Mouse (Mus musculus) heart, embryonic 10.5 days (tissue): Measurements from ENCODE around the gene Dio1. TPM values are rescaled to one million over a fixed set of nuclear protein-coding genes. Genes with fewer than 3 reads are reported as not detected.
A peak's percentile ranks its signal among the peaks of the same experiment; 100 is the strongest.

Experiments used
- DNase-seq: peaks from one replicate; pipeline ENCODE4 v3.0.0-alpha.2; 2017; ENCODE audit warnings: low spot score
- H3K27ac ChIP-seq: fragments of 300-500 bp; sonication (generic); 2 replicates; pipeline ENCODE4 v1.5.1; 2016; ENCODE audit warnings: mild to moderate bottlenecking
- H3K27me3 ChIP-seq: fragments of 300-500 bp; sonication (generic); 2 replicates; pipeline ENCODE4 v1.6.1; 2016; ENCODE audit warnings: mild to moderate bottlenecking; ENCODE audit not compliant: poor library complexity, insufficient read depth, severe bottlenecking
- H3K36me3 ChIP-seq: fragments of 300-500 bp; sonication (generic); 2 replicates; pipeline ENCODE4 v1.6.1; 2016; ENCODE audit warnings: mild to moderate bottlenecking, moderate library complexity
- H3K4me1 ChIP-seq: fragments of 300-500 bp; sonication (generic); 2 replicates; pipeline ENCODE4 v1.6.1; 2016; ENCODE audit warnings: mild to moderate bottlenecking
- H3K4me3 ChIP-seq: fragments of 300-500 bp; sonication (generic); 2 replicates; pipeline ENCODE4 v1.5.1; 2016; ENCODE audit warnings: mild to moderate bottlenecking, moderate library complexity
- H3K9me3 ChIP-seq: fragments of 300-500 bp; sonication (generic); 2 replicates; pipeline ENCODE4 v1.6.1; 2016; ENCODE audit warnings: mild to moderate bottlenecking, moderate library complexity
- WGBS: fragments of 180-500 bp; shearing (Covaris S2); methylation state at CpG from one replicate; pipeline ENCODE4 v1.1.7; 2016; 5-methylcytosine and 5-hydroxymethylcytosine counted together
- polyA plus RNA-seq: library from polyadenylated mRNA; unstranded; fragments of >200 nt; fragmentation: Nextera tagmentation; extraction: Ambion mirVana; gene quantifications from 2 replicates; pipeline ENCODE4 v1.2.1, GENCODE M21; 2016

The Dio1 gene
- polyA plus RNA-seq, 1 experiment from 2014 or later, result not detected

DNA sequence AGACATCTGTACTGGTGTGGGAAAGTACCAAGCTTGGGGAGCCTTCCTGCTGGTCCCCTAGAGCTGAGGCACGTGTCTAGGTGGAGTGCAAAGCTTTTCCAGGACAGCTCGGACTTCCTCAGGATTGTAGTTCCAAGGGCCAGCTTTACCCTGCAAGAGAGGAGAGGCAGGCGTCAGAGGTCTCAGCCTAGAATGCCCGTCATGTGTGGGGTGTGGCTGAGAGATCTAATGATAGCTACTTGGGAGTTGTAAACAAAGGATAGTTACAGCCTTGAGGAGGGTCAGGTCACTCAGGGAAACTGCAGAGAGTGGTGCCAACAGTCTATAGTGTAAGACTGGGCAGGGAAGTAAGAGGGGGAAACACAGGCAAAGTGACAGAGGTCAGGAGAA lies 14.7 kb downstream of the Dio1 start:
- 0 out of 2 replicates have a peak overlapping the region, but pooled peaks have one; percentile 11 for H3K27ac ChIP-seq
- no peaks in the 10 kb centered on the region for H3K27me3 ChIP-seq
- no peaks in the 10 kb centered on the region for H3K9me3 ChIP-seq
- no peak overlapping the region for H3K4me3 ChIP-seq
- peaks cover 8% of the 10 kb centered on the region for H3K4me1 ChIP-seq
- H3K36me3 ChIP-seq, result no peaks in the 10 kb centered on the region
- 31% methylated on average over 4 of the region's 4 CpGs for WGBS
- DNase-seq, result no peak

DNA sequence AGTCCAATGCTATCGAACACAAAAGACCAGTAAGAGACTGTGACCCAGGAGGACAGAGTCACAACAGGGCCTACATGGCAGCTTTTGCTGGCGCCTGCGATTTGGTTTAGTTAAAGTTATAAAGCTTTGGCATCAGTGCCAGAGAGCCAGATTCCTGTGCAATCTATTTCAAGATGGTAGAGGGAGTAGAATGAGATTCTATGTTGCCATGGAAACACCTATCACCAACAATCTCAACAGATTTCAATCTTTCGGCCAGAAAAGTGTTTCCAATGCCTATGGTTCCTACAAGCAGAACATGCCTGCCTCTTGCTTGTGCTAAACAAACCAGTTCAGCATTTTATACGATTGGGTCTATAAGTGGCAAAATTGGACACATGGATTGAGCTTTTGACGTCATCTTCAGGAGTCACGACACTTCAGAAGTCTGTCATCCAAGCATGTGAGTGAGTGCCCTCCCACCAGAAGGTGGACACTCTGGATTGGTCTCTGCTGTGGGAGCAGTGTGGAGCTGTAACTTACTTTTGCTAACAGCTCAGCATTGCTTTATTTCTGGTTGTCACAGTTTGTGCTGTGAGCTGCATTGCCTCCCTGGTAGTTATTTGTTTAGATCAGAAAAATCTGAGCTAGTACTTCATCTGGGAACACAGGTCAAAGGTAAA lies 15.2 kb downstream of the Dio1 start:
- WGBS, result 83% methylated on average over 7 of the region's 7 CpGs
- Histone ChIP-seq H3K9me3 (no peaks in the 10 kb centered on the region), H3K27me3 (no peaks in the 10 kb centered on the region), H3K4me1 (peaks cover 8% of the 10 kb centered on the region), H3K4me3 (no peak overlapping the region), H3K27ac (no peak overlapping the region), H3K36me3 (no peaks in the 10 kb centered on the region)
- no peak for DNase-seq

DNA sequence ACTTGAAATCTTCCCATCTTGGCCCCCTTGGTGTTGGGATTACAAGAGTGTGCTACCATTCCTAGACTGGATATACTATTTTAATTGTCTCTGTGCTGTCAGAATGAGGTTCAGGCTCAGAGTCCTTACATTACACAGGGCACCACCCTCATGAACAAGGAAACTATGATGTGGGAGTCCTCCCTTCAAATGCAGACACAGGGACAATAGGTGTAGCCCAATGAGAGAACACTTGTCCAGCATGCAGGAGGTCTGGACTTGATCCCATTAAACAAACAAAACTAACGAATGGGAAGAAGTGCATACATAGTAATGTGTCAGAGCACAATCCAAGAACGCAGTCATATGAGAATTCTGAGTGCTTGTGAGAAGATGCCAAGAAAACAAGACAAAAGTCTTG lies 19.5 kb downstream of the Dio1 start:
- Histone ChIP-seq H3K27ac (no peak overlapping the region), H3K4me1 (peaks cover 7% of the 10 kb centered on the region), H3K27me3 (no peaks in the 10 kb centered on the region), H3K4me3 (no peak overlapping the region), H3K36me3 (no peaks in the 10 kb centered on the region), H3K9me3 (no peaks in the 10 kb centered on the region)
- 80% methylated on average over 2 of the region's 2 CpGs for WGBS
- DNase-seq, result no peak

DNA sequence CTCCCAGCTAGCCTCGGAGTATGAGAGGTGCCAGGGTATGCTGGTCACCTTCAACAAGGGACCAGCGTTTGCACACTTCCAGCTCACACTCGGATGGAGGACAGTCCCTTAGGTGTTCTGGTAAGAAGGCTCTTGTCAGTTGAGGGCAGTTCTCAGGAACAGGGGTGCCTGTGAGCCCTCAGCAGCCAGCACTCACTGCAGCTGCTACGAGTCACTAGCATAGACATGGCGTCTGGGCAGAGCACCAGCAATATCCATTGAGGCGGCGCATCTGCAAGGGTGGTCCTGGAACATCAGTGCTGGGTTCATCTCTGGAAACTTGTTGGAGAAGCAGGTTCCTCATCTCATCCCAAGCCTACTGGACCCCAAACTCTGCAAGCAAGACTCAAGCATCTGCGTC lies 20.6 kb downstream of the Dio1 start:
- WGBS, result 87% methylated on average over 8 of the region's 8 CpGs
- Histone ChIP-seq H3K27me3 (no peaks in the 10 kb centered on the region), H3K27ac (no peak overlapping the region), H3K4me3 (no peak overlapping the region), H3K36me3 (no peaks in the 10 kb centered on the region), H3K4me1 (no peaks in the 10 kb centered on the region), H3K9me3 (no peaks in the 10 kb centered on the region)
- no peak for DNase-seq

DNA sequence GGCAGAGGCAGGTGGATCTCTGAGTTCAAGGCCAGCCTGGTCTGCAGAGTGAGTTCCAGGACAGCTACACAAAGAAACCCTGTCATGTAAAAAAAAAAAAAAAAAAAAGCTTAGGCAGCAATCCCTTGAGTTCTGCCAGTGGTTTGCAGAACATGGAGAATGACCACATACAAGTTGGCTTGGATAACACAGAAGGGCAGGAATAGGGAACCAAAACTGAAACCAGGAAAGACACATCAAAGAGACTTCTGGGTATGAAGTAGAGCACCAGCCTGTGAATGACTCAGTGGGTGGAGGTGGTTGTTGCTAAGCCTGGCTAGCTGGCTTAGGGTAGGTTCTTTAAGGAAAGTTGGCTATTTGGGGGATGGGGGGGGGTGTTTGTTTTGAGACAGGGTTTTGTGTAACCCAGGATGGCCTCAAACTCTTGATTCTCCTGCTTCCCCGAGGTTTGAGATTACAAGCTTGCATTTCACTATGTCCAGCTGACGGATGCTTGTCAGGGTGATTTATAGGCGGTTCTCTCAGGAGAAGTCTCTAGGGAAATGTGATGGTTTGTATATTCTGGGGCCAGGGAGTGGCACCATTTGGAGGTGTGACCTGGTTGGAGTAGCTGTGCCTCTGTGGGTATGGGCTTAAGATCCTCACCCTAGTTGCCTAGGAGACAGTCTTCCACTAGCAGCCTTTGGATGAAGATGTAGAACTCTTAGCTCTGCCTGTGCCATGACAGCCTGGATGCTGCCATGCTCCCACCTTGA lies 21.3 kb downstream of the Dio1 start:
- Histone ChIP-seq H3K27ac (no peak overlapping the region), H3K4me1 (no peaks in the 10 kb centered on the region), H3K36me3 (peaks cover 5% of the 10 kb centered on the region; the same call in 1 of the 2 replicates), H3K4me3 (no peak overlapping the region), H3K27me3 (no peaks in the 10 kb centered on the region), H3K9me3 (no peaks in the 10 kb centered on the region)
- DNase-seq, result no peak
- WGBS, result 74% methylated on average over 3 of the region's 3 CpGs

DNA sequence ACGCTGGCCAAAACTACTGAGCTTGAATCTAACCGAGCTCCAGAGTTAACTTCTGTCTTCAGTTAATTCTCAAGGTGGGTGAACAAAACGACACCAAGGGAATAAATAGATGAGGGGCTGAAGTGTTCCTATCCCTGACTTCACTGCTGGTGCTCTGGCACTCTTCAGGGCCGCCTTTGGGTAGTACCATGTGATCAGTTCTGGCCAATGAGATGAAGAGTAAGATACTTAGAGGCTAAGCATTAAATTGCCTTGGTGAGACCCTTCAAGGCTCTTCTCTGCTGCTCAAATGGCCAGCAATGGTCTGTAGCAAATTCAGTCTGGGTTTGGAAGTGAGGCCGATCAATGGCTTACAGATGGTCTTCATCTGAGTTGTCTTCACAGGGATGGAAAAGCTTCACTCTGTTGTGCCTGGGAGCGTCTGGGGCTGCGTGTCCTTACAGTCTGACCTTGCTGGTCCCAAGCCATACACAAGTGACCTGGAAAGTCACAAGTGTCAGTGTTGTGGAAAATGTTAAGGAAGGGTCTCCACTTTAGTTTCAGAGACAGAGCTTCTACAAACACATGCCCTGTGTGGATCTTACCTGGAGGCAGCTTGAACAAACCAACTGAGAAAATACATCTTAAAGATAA lies 26.0 kb downstream of the Dio1 start:
- DNase-seq, result no peak
- WGBS, result 66% methylated on average over 7 of the region's 7 CpGs
- Histone ChIP-seq H3K9me3 (no peaks in the 10 kb centered on the region), H3K4me1 (peaks cover 8% of the 10 kb centered on the region), H3K4me3 (no peak overlapping the region), H3K36me3 (peaks cover 13% of the 10 kb centered on the region), H3K27ac (no peak overlapping the region), H3K27me3 (no peaks in the 10 kb centered on the region)

DNA sequence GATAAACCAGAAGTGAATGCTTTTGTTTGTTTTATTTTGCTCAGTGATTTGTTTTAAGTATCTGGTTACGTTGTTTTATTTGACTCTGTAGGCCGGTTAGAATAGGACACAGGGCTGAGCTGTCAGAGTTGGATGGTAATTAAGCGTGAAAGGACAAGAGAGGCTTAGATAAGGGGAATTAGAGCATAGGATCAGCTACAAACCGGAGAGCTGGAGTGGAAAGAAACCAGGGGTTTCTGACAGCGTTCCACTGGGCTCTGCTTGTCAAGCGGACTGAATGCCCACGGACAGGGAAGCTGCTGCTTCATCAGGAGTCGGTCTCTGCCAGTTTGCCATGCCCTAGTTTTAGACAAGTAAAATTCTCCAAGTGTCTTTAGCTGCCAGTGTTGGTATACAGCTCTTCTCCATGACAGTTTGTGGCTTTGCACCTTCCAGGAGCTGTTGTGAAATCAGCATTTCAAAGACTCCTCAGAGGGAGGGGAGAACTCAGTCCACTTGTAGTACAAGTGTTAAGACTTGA lies 28.7 kb downstream of the Dio1 start:
- Histone ChIP-seq H3K27ac (no peak overlapping the region), H3K27me3 (no peaks in the 10 kb centered on the region), H3K4me1 (peaks cover 8% of the 10 kb centered on the region), H3K36me3 (peaks cover 13% of the 10 kb centered on the region), H3K9me3 (no peaks in the 10 kb centered on the region), H3K4me3 (no peak overlapping the region)
- DNase-seq, result no peak
- WGBS, result 14% methylated on average over 8 of the region's 8 CpGs

DNA sequence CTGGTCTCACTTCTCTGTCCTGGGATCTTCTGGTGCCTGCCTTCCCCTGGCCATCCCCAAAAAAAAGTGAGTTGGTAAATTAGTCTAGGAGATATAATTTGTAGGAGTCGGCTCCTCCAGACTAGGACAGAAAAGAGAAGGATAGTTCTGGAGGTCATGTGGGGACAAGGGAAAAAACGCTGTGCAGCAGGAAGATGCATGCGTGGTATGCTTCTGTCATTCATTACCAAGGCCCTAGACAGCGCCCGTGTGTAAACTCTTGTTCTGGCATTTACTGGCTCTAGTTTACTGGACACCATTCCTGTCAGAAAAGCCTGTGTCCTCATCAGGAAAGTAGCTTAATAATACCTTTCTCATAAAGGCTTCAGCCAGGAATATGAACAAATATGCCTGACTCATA lies 32.5 kb downstream of the Dio1 start:
- Histone ChIP-seq H3K9me3 (no peaks in the 10 kb centered on the region), H3K4me3 (no peak overlapping the region), H3K27me3 (no peaks in the 10 kb centered on the region), H3K36me3 (peaks cover 2% of the 10 kb centered on the region; the same call in 1 of the 2 replicates), H3K27ac (no peak overlapping the region), H3K4me1 (peaks cover 14% of the 10 kb centered on the region)
- WGBS, result 71% methylated on average over 5 of the region's 5 CpGs
- DNase-seq, result no peak

DNA sequence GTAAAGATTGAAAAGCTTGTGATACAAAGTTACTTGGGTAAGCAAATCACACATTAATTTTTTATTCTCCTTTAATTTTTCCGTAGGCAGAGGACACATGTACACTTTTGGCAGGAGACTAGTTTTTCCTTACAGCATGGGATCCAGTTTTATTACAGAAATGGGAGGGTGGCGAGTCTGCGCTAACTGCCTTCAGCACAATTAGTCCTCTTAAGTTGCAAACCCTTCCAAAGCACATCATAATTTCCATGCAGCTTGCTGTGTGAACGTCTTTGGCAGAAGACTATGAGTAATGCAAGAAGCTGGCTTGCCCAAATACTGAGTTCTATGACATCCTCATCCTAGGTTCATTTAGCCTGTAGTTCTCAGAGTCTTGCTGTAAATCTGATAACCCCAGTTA lies 33.3 kb downstream of the Dio1 start:
- peaks cover 2% of the 10 kb centered on the region; the same call in 1 of the 2 replicates for H3K36me3 ChIP-seq

DNA sequence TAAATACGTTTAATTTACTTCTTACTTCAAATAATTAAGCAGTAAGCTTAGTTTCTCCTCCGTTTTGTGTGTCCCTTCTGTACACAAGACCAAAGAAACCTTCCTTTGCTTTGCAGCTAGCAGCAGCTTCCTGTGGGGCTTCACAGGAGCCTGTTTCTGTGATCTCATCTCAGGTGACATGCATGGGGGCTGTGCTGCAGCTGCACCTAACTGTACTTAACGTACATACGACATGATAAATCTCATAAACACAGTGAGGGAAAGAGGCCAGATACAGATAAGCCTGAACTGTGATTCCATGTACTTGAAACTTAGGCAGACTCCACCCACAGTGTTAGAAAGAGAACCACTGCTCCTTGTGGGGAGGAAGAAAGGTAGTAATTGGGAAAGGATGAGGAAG lies 47.0 kb downstream of the Dio1 start:
- 44% methylated on average over 4 of the region's 4 CpGs for WGBS
- H3K4me3 ChIP-seq, result no peak overlapping the region
- no peaks in the 10 kb centered on the region for H3K27me3 ChIP-seq

More for the DNA sequence above, 33.3 kb downstream of the Dio1 start:
- no peaks in the 10 kb centered on the region for H3K27me3 ChIP-seq
- H3K9me3 ChIP-seq, result no peaks in the 10 kb centered on the region
- H3K4me3 ChIP-seq, result no peak overlapping the region
- no peak overlapping the region for H3K27ac ChIP-seq
- peaks cover 12% of the 10 kb centered on the region for H3K4me1 ChIP-seq
- DNase-seq, result no peak
- WGBS, result 83% methylated on average over 4 of the region's 4 CpGs

DNA sequence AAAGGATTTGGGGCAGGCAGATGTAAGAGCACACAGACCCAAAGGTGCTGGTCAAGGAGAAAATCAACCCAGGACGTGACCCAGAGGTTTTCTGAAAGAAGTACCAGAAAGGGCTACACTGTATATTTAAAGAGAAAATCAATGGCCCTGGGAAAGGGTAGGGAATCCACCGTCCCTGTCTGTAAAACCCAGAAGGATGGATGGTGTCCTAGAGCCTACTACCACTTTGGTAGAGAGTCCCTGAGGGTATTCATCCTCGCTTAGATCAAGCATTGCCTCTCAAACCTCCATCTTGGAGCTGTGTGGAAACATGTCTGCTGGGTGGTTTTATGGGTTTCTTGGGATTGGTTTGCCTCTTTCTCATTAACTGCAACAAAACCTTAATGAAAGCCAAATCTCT lies 52.6 kb downstream of the Dio1 start:
- WGBS, result 33% methylated on average over 3 of the region's 3 CpGs

More for the DNA sequence above, 47.0 kb downstream of the Dio1 start:
- H3K36me3 ChIP-seq, result peaks cover 9% of the 10 kb centered on the region
- peaks cover 4% of the 10 kb centered on the region; the same call in 1 of the 2 replicates for H3K9me3 ChIP-seq
- peaks cover 4% of the 10 kb centered on the region; the same call in 1 of the 2 replicates for H3K4me1 ChIP-seq
- no peak for DNase-seq
- H3K27ac ChIP-seq, result no peak overlapping the region

DNA sequence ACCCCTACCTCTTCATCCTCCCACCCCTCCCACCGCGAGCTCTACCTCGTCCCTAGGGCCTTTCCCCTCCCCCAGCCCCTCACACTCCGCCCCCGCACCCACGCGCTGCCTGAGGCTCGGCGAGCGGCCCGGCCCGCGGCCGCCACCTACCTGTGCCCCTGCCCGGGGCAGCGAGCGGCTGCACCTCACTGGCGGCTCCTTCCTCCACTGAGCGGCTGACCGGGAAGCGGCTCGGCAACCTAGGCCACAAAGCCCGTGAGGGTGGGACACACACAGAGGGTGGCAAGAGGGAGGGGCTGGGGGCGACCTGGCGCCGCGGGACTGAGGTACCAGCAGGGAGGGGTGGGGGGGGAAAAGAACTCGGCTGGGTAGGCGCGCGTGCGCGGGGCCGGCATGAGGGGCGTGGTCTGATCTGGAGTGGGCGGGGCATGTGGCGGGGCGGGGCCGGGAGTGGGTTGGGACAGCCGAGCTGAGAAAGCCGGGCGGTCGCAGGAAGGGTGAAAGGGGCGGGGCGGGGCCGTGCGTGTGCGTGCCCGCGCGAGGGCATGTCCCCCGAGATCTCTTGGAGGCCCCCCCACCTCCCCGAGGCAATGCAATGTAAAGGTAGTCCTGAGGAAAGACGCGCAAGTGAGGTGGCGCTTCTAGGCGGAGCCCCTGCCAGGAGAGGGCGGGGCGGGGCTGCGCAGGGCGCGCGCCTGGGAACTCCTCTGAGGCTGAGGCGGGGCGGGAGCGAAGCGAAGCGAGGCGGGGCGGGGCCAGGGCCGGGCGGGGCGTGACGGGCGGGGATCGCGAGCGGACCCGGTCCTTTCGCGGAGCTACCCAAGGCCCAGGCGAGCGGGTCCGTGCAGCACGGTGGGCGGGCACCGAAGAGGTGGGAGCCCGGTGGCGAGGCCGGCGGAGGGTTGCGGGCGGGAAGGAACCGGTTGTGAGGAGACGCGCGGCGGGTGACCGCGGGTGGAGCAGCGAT lies 53.6 kb downstream of the Dio1 start, which contains the start of the genes Lrrc42 and Hspb11:
Gene Lrrc42, minus strand, starts transcription at position 408 of the 967 bp plus-strand sequence.
Gene Hspb11, plus strand, starts transcription at position 469 of the 967 bp plus-strand sequence.
- Histone ChIP-seq H3K4me1 (peaks cover 48% of the 10 kb centered on the region), H3K9me3 (no peaks in the 10 kb centered on the region), H3K27me3 (no peaks in the 10 kb centered on the region), H3K27ac (peak within 1 kb of the TSS; percentile 97), H3K4me3 (peak within 1 kb of the TSS; percentile 94), H3K36me3 (no peaks in the 10 kb centered on the region)
- DNase-seq, result peak; percentile 98
- WGBS, result under 1% methylated on average over 100 of the region's 101 CpGs

More for the DNA sequence above, 52.6 kb downstream of the Dio1 start:
- no peak for DNase-seq
- Histone ChIP-seq H3K27me3 (no peaks in the 10 kb centered on the region), H3K27ac (peak overlapping the region; percentile 97), H3K9me3 (no peaks in the 10 kb centered on the region), H3K4me1 (peaks cover 39% of the 10 kb centered on the region), H3K36me3 (no peaks in the 10 kb centered on the region), H3K4me3 (peak overlapping the region; percentile 94)
